Mouse (Mus musculus) thymus, postnatal 0 days (tissue): ENCODE measurements around the gene Ipo9. TPM values are rescaled to one million over a fixed set of nuclear protein-coding genes. Genes with fewer than 3 reads are reported as not detected.

ENCODE experiments used
- DNase-seq: peaks from one replicate; pipeline ENCODE4 v3.0.0-alpha.2; 2015; ENCODE audit warnings: low spot score
- polyA plus RNA-seq: library from polyadenylated mRNA; unstranded; fragments of >200 nt; fragmentation: Nextera tagmentation; extraction: Ambion mirVana; gene quantifications from 2 replicates; pipeline ENCODE4 v1.2.1, GENCODE M21; 2015

The Ipo9 gene
- 45.0 and 51.9 TPM in 2 replicates for polyA plus RNA-seq

- DNase-seq = peak; percentile 93
These were observed at the start of gene Ipo9 for GRCm38 (mm10) chr1:135429901-135430668. Gene Ipo9, minus strand, starts transcription at chr1:135430499.

DNA sequence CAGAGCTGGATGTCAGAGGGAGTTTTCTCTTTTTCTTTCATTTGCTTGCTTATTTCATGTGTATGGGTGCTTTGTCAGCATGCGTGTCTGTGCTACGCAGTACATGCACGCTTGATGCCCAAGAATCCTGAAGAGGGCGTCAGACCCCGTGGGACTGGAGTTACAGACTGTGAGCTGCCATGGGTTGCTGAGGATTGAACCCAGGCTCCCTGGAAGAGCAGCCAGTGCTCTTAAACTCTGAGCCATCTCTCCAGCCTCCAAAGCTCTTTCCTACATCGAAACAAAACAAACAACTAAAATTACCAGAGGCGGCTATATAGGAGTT is 45.2 kb upstream of the Ipo9 start:
- DNase-seq = no peak

DNA sequence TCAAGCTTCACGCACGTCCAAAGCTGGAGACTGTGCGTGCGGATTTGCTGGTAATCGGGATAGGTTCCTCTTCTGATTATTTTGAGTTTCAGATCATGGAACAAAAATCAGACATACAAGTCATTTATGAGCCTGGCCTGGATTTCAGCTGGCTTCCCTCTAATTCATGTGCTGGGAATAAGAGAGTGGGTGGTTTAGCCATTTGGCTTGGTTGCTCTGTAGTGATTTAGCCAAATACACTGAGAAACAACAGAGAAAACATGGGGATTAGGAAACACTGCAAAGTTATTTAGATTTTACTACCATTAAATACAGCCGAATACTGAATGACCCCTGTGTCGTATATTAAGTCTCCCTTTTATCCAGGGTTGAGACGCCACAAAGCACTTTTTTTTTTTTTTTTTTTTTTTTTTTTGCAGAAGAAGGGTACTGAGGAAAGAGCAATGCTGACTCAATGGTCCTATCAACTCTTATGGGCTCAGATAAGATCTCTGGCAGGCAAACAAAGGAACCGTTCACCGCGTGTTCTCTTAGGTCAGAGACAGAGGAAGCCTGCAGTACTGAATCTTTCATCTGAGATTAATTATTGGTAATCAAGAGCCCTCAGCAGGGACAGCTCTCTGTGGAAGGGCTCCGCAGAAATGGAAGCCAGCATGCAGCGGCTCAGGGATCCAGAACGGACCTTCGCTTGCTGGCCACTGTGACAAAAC is 44.7 kb upstream of the Ipo9 start:
- DNase-seq = no peak

- DNase-seq = no peak
These were observed 42.2 kb upstream of the Ipo9 start for GRCm38 (mm10) chr1:135472536-135472935.

DNA sequence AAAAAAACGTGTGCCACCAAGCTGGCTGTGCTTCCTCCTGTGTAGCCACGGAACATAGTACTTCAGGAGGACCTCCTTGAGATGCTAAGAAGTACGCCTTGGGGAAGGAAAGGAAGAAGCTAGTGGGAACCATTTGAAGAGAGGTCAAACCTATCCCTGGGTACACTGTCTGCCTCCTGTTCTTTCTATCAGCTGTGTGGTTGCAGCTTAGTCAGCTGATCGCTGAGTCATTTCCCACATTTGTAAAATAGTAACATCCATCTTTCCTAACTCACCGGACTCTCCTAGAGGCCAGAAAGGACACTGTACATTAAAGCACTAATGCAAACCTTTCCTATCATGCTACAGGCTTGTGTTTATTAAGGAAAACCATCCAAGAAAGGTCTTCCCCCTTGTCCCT is 41.4 kb upstream of the Ipo9 start:
- DNase-seq = no peak

- no peak for DNase-seq
These were observed 40.2 kb upstream of the Ipo9 start for GRCm38 (mm10) chr1:135470546-135470945.

DNA sequence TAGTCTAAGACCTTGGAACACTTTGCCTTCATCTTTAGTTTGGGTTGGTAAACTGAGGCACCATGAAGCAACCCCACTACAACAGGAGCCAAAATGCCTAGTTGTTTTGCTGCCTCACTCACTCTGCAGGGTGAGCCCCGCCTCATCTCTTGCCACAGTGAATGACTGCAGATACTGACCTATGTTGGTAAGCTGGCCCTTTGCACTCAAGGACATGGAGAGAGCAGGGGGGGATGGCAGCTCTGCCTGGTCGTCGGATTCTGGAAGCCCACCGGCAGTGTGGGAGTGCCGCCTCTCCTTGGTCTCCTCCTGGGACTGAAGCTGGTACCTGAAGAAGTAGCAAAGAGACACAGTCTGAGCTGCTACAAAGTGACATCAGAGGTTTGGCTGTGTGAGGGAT is 37.2 kb upstream of the Ipo9 start:
- DNase-seq = no peak

DNA sequence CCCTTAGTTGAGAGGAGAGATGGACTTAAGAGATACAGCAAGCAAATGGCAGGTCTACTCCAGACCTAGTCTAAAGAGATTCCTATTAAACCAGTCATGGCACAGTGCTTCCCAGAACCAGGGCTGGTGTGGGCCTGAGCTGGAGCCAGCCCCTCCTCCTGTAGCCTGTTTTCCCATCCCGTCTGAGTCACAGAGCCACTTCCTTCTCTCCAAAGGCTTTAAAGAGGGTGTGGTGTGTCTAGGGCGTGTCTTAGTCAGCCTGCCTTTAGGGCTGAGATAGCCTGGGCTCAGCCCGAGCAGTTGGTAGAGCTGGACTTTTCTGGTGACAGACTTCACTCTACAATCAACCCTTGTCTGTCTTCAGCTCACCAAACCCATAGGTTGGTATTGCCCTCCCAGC is 36.6 kb upstream of the Ipo9 start:
- DNase-seq = no peak

DNA sequence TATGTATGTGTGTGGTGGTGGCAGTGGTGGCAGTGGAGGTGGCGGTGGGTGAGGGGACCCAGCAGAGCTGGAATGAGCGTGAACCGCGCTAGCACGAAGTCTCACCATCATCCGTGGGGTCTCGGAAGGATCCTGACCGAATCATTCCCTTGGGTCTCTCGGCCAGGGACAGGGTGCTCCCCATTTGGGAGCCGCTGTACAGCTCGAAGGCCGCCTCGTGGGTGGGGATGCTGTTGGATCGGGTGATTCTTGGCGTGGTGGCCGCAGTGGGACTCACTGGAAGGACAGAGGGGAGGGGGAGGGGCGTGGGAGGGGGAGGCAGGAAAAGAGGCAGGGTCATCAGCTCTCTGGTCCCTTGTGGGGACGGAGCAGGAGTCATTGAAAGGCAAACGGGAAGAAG is 35.4 kb upstream of the Ipo9 start:
- DNase-seq = no peak

DNA sequence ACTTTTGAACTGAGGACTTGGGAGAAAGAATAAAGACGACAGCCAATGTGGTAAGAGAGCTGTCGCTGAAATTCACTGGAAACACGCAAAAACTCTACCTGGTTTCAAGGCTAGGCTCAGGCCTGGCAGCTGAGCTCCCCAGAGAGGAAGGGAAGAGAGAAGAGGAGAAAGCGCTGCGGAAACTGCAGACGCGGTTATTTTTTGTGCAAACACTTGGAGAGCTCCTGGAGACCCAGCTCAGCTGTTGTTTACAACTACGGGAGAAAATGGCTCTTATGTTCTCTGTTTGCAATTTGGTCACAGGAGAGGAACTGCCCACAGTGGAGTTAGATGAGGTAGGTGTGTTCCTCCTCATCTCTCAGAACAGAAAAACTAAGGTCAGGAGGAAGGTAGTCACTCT is 32.4 kb upstream of the Ipo9 start:
- no peak for DNase-seq

DNA sequence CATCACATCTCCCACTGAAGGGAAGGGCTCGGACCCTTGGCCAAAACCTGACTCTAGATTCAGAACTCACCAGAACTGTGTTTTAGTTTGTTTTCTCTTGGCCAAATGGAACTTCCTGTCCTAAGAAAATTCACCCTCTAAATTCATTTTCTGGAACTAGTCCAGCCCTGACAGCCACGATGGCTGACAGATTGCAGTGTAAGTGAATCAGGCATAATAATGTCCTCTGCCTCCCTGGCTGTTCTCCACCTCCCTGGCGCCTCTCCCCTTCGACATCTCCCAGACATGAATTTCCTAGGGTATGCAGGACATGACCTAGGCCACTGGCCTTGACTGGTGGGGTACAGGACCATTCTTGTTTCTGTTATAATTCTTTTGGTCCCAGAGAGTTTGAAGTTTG is 32.0 kb upstream of the Ipo9 start:
- DNase-seq = no peak

GRCm38 (mm10) chr1:135461097-135461730 is 30.9 kb upstream of the Ipo9 start:
- DNase-seq = peak; percentile 43

DNA sequence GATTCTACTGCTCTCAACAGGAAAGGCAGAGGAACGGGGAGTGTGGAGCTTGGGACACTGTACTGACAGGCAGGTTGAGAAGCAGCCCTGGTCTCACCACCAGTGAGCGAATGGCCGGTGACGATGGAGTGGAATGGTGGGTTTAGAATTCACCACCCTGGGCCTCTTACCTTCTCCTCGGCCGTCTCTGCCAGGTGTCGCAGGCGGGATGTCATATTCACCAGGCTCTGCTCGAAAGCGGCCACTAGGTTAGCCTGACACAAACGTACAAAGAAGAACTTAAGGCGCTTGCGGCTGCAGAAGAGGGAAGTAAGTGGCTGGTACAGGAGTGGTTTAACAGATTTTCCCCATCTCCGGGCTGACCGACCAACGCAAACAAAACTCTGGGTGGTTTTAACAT is 30.2 kb upstream of the Ipo9 start:
- DNase-seq = no peak

DNA sequence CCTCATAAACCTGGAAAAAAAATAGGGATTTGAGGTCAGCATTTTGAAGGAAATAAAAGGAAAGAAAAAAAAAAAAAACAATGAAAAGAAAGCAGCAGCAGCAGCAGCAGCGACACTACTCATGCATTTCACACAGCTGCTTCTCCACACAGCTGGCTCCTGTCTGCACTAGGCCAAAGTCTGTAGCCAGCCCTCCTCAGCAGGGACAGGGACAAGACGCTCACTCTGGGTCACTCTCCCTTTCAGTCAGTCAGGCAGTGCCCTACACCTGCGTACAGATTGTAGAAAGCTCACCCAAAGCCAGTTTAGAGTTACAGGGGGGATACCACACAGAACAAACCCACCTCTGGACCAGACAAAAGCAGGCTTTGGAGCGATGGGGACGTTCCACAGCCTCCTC is 27.6 kb upstream of the Ipo9 start:
- no peak for DNase-seq

DNA sequence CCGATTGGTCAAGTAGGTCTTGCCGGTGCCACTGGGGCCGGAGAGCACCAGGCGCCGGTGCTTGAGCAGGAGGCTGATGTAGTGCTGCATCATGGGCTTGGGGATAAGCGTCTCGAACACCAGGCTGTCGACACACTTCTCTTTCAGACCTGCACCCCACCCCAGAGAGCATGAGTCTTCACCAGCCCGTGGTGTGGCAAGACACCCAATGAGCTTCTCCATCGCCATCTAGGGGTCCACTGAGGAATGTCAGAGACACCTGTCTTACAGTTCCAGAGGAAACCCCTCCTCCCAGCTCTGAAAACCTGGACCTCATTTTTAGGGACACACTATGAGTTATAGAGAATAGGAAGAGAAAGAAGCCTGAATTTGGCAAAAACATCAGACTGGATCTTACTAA is 22.0 kb upstream of the Ipo9 start:
- DNase-seq = peak; percentile 56

- no peak for DNase-seq
These were observed 21.1 kb upstream of the Ipo9 start for GRCm38 (mm10) chr1:135451419-135451818.

GRCm38 (mm10) chr1:135449876-135450275 is 19.6 kb upstream of the Ipo9 start:
- no peak for DNase-seq

- no peak for DNase-seq
These were observed 18.6 kb upstream of the Ipo9 start for GRCm38 (mm10) chr1:135448940-135449339.

DNA sequence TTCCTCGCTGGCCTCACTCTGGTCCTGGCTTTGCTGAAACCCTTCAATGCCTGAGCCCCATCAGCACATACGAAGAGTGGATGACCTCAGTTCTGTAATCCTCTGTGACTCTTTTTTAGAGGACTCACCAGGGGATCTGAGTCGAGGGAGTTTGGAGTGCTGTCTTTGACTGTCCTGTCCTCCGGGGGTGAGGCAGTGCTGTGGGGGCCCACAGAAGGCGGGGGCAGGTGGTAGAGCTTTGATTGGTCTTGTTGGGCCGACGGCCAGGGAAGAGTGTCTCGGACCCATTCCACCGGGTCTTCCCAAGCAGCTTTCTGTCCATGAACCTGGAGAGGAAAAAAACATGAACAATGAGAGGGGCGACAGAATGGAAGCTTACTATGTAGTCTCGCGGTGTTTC is 13.2 kb upstream of the Ipo9 start:
- no peak for DNase-seq

GRCm38 (mm10) chr1:135441861-135442260 is 11.6 kb upstream of the Ipo9 start:
- DNase-seq = no peak

- no peak for DNase-seq
These were observed 10.7 kb upstream of the Ipo9 start for GRCm38 (mm10) chr1:135440986-135441385.

DNA sequence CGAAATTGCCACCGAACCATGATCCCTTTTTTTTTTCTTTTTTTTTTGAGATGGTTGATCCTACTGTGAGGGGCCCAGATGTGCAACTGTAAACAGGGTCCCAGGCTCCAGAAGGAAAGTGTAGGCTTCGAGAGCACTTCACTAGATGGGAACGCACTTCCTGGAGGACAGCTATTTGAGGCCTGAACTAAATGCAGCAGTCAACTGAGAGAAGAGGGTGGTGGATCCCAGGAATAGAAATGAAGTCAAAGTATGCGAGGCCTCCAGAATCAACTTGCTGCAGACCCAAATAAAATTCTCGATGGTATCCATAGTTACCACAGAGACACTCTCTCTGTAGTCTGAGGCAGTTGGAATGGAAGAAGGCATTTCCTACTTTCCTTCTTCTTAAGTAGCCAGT is 8.5 kb upstream of the Ipo9 start:
- no peak for DNase-seq

DNA sequence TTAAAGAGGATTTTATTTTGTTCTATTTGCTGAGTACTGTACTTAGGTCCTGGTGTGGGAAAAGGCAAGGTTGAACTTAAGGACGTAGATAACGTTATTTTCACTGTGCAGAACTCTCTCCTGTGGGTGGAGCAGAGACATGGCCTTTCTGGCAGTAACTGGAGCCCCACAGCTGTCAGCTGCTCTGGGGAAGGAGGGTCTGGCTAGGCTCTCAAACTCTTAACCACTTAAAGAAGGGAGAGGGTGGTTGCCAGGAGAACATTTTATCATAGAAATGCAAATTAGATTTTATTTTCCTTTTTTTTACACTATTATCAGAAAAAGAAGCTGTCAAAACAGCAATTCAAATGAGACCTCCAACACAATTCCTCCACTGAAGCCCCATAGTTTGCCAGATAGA is 5.5 kb upstream of the Ipo9 start:
- no peak for DNase-seq
